ENCODE assay signal across 8 mouse cellular contexts in the genomic region with DNA sequence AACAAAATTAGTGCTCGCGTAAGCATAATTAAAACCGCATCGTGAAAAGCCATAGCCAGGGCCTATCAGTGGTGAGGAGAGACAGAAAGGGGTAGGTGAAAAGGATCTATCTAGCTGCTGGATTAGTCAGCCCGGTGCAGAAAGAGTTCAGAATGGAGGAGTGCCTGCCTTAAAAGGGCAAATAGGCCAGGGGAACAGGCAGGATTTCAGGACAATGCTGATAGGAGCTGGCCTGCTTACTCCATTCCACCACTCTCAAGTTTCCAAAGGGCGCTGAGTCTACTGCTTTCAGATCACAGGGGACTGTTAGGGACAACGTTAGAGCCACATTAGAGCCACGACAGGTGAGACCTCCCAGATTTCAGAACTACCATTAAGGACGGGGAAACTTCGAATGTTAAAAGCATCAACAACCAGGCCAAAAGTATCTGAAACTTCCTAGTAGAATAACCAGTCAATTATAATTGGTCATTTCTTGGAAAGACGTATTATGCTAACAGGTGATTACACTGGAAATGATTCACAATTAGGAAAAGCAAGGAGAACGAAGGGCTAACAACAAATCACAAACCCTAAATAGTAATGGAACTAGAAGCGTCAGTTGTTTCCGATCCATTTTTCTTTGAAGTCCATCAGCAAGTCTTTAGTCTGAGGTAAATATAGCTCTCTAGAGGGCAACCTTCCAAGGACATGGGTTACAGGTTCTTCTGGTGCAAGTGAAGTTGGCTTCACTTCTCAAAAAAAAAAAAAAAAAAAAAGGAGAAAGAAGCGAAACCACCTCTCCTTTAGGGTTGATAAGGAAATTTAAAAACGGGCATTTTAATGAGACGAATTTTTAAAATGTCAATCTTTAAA. TPM values are rescaled to one million over a fixed set of nuclear protein-coding genes. Genes with fewer than 3 reads are reported as not detected.
A peak's percentile ranks its signal among the peaks of the same experiment; 100 is the strongest.
DNase-seq lines count a peak whose midpoint lies in the region; ATAC-seq and TF ChIP-seq lines count a peak whose summit lies in the region.

No protein-coding gene starts in this region.

- no peaks in the 10 kb centered on the region for H3K36me3 ChIP-seq in spleen, adult 2 months (ENCODE audit: control insufficient read depth, insufficient read depth, low read length)
- no peaks in the 10 kb centered on the region for H3K36me3 ChIP-seq in embryonic facial prominence, embryonic 15.5 days
- H3K36me3 ChIP-seq in hindbrain, embryonic 16.5 days (ENCODE audit: control insufficient read depth, insufficient read depth, low read length), result no peaks in the 10 kb centered on the region
- H3K36me3 ChIP-seq in midbrain, embryonic 15.5 days (replicated peaks), result no peaks in the 10 kb centered on the region

- peak overlapping the region; percentile 72 for H3K4me3 ChIP-seq in spleen, adult 2 months (ENCODE audit: extremely low read depth, insufficient read depth, insufficient read length)
- H3K4me3 ChIP-seq in embryonic facial prominence, embryonic 15.5 days (replicated peaks), result peak overlapping the region; percentile 78
- H3K4me3 ChIP-seq in hindbrain, embryonic 16.5 days (ENCODE audit: low read length), result peak overlapping the region; percentile 79
- peak overlapping the region; percentile 72 for H3K4me3 ChIP-seq in midbrain, embryonic 15.5 days

- no peak for TF ChIP-seq POLR2A in spleen, adult 2 months (IDR thresholded peaks at IDR 0.05; ENCODE audit: low read depth, low read length)

- H3K4me1 ChIP-seq in spleen, adult 2 months (ENCODE audit: control insufficient read depth, insufficient read depth, insufficient read length), result peaks cover 7% of the 10 kb centered on the region; the same call in 1 of the 2 replicates
- H3K4me1 ChIP-seq in embryonic facial prominence, embryonic 15.5 days, result peaks cover 40% of the 10 kb centered on the region
- H3K4me1 ChIP-seq in hindbrain, embryonic 16.5 days (ENCODE audit: control insufficient read depth, insufficient read depth, low read depth, low read length), result peaks cover 3% of the 10 kb centered on the region; the same call in 1 of the 2 replicates
- peaks cover 13% of the 10 kb centered on the region; the same call in 1 of the 2 replicates for H3K4me1 ChIP-seq in midbrain, embryonic 15.5 days

- 55% methylated on average over 17 of the region's 17 CpGs for WGBS in spleen, adult 2 months
- WGBS in embryonic facial prominence, embryonic 15.5 days, result 11% methylated on average over 17 of the region's 17 CpGs
- 19% methylated on average over 17 of the region's 17 CpGs for WGBS in hindbrain, embryonic 16.5 days
- WGBS in midbrain, embryonic 15.5 days, result 21% methylated on average over 17 of the region's 17 CpGs

- H3K9ac ChIP-seq in embryonic facial prominence, embryonic 15.5 days, result no peak overlapping the region; the same call in 1 of the 2 replicates
- no peak overlapping the region for H3K9ac ChIP-seq in hindbrain, embryonic 16.5 days (ENCODE audit: low read depth, low read length)
- no peak overlapping the region for H3K9ac ChIP-seq in midbrain, embryonic 15.5 days

- TF ChIP-seq CTCF in spleen, adult 2 months (IDR thresholded peaks at IDR 0.05; ENCODE audit: extremely low read depth, insufficient read depth, insufficient read length, insufficient replicate concordance), result no peak

- no peaks in the 10 kb centered on the region for H3K9me3 ChIP-seq in embryonic facial prominence, embryonic 15.5 days (replicated peaks)
- H3K9me3 ChIP-seq in hindbrain, embryonic 16.5 days (ENCODE audit: control insufficient read depth, low read length), result no peaks in the 10 kb centered on the region
- H3K9me3 ChIP-seq in midbrain, embryonic 15.5 days, result no peaks in the 10 kb centered on the region

- DNase-seq in spleen, adult 2 months (ENCODE audit: low read depth in 1 of 2, low spot score in 2 of 2), result no peak
- no peak for DNase-seq in spleen, postnatal 10 days (ENCODE audit: low spot score in 2 of 2)
- no peak for DNase-seq in layer of hippocampus, adult 9-11 months
- DNase-seq in ovary, postnatal 36 days (ENCODE audit: low spot score), result no peak

- peak overlapping the region; percentile 64 for H3K4me2 ChIP-seq in embryonic facial prominence, embryonic 15.5 days (replicated peaks)
- peak overlapping the region; percentile 72 for H3K4me2 ChIP-seq in hindbrain, embryonic 16.5 days (ENCODE audit: low read length)
- H3K4me2 ChIP-seq in midbrain, embryonic 15.5 days, result peak overlapping the region; percentile 97

- H3K27me3 ChIP-seq in spleen, adult 2 months (ENCODE audit: control insufficient read depth, insufficient read depth, low read length), result no peaks in the 10 kb centered on the region; the same call in 1 of the 2 replicates
- H3K27me3 ChIP-seq in embryonic facial prominence, embryonic 15.5 days, result no peaks in the 10 kb centered on the region
- H3K27me3 ChIP-seq in hindbrain, embryonic 16.5 days (replicated peaks; ENCODE audit: control insufficient read depth, insufficient read depth, low read length), result no peaks in the 10 kb centered on the region
- peaks cover 4% of the 10 kb centered on the region; the same call in 1 of the 2 replicates for H3K27me3 ChIP-seq in midbrain, embryonic 15.5 days (replicated peaks)

- no peak for ATAC-seq in embryonic facial prominence, embryonic 15.5 days (ENCODE audit: insufficient number of reproducible peaks, low FRiP score, low TSS enrichment, low read depth)
- ATAC-seq in hindbrain, embryonic 16.5 days, result no peak
- no peak for ATAC-seq in midbrain, embryonic 15.5 days (replicated peaks)
- no peak for ATAC-seq in inflammation-experienced regulatory T-cells, adult 6 months

- H3K27ac ChIP-seq in spleen, adult 2 months (ENCODE audit: insufficient read depth, low read length), result no peak overlapping the region
- peak overlapping the region; percentile 91 for H3K27ac ChIP-seq in embryonic facial prominence, embryonic 15.5 days (replicated peaks)
- no peak overlapping the region for H3K27ac ChIP-seq in hindbrain, embryonic 16.5 days (ENCODE audit: low read depth, low read length)
- no peak overlapping the region for H3K27ac ChIP-seq in midbrain, embryonic 15.5 days

RNA-seq across cellular contexts. Expression of a gene that starts 1.1 kb away (rescaled TPM):
- 1.1 and 2.6 TPM in 2 replicates for polyA plus RNA-seq in spleen, adult 2 months (2012; rRNA removed)
- polyA plus RNA-seq in embryonic facial prominence, embryonic 15.5 days (2015; fragmentation: Nextera tagmentation; extraction: Ambion mirVana), result 11.4 and 12.7 TPM in 2 replicates
- 2.0 and 3.0 TPM in 2 replicates for polyA plus RNA-seq in hindbrain, embryonic 16.5 days (2015; fragmentation: Nextera tagmentation; extraction: Ambion mirVana)
- 2.5 and 3.0 TPM in 2 replicates for polyA plus RNA-seq in midbrain, embryonic 15.5 days (2015; fragmentation: Nextera tagmentation; extraction: Ambion mirVana)
- 10 to 100 TPM; 14.0 to 15.8 (median 14.6) TPM for polyA plus RNA-seq in inflammation-experienced regulatory T-cells, adult 6 months (2017; shearing (Covaris generic))

RNA-seq across cellular contexts. Expression of a gene that starts 39.6 kb away (rescaled TPM):
- polyA plus RNA-seq in spleen, adult 2 months (2012; rRNA removed), result 0.29 and 0.36 TPM in 2 replicates
- polyA plus RNA-seq in embryonic facial prominence, embryonic 15.5 days (2015; fragmentation: Nextera tagmentation; extraction: Ambion mirVana), result 34.0 and 34.8 TPM in 2 replicates
- 56.7 and 68.3 TPM in 2 replicates for polyA plus RNA-seq in hindbrain, embryonic 16.5 days (2015; fragmentation: Nextera tagmentation; extraction: Ambion mirVana)
- polyA plus RNA-seq in midbrain, embryonic 15.5 days (2015; fragmentation: Nextera tagmentation; extraction: Ambion mirVana), result 48.8 and 51.2 TPM in 2 replicates
- 1 to 10 TPM; 3.9 to 7.6 (median 3.9) TPM for polyA plus RNA-seq in inflammation-experienced regulatory T-cells, adult 6 months (2017; shearing (Covaris generic))
